Mouse (Mus musculus): ENCODE results near the gene Inhbe. TPM values are rescaled to one million over a fixed set of nuclear protein-coding genes. Genes with fewer than 3 reads are reported as not detected.
A peak's percentile ranks its signal among the peaks of the same experiment; 100 is the strongest.
"Not testable (repeated sequence)": the region's sequence is repeated elsewhere in the genome, so short reads cannot be mapped to it uniquely, and the experiment has no call there.

Gene Inhbe
- total RNA-seq, 2 experiments from 2014 or later: not detected

GRCm38 (mm10) chr10:127322178-127322577 is 32.0 kb downstream of the Inhbe start:
- DNase-seq: no peak

GRCm38 (mm10) chr10:127321621-127322020 is 32.6 kb downstream of the Inhbe start, which contains the start of gene Arhgap9:
TSS of gene Arhgap9 (plus strand) at chr10:127321964.
- DNase-seq: no peak

GRCm38 (mm10) chr10:127319969-127320368 is 34.2 kb downstream of the Inhbe start:
- no peak for DNase-seq

- no peak for DNase-seq
These were observed 36.2 kb downstream of the Inhbe start for GRCm38 (mm10) chr10:127318009-127318408.

GRCm38 (mm10) chr10:127317277-127317676 is 36.9 kb downstream of the Inhbe start:
- DNase-seq: no peak

- DNase-seq: not testable (repeated sequence)
These were observed 39.3 kb downstream of the Inhbe start for GRCm38 (mm10) chr10:127314950-127315349.

- DNase-seq: not testable (repeated sequence)
These were observed 40.7 kb downstream of the Inhbe start for GRCm38 (mm10) chr10:127313516-127313915.

- no peak for DNase-seq
These were observed 41.4 kb downstream of the Inhbe start for GRCm38 (mm10) chr10:127312858-127313257.

- DNase-seq: peak; percentile 66 to 74
These were observed 41.9 kb downstream of the Inhbe start for GRCm38 (mm10) chr10:127312356-127312676.

- DNase-seq: peak; percentile 94 to 95
These were observed 42.5 kb downstream of the Inhbe start, which contains the start of gene Mars for GRCm38 (mm10) chr10:127311476-127312355. TSS of gene Mars (minus strand) at chr10:127311786.

GRCm38 (mm10) chr10:127310523-127311475 is 43.4 kb downstream of the Inhbe start:
- no peak for DNase-seq

GRCm38 (mm10) chr10:127309167-127309566 is 45.0 kb downstream of the Inhbe start:
- not testable (repeated sequence) for DNase-seq

- no peak for DNase-seq
These were observed 51.1 kb downstream of the Inhbe start for GRCm38 (mm10) chr10:127303136-127303535.

GRCm38 (mm10) chr10:127300361-127300760 is 53.9 kb downstream of the Inhbe start:
- DNase-seq: no peak

Other genes starting within 250 kb of the Inhbe start
- 10 to 100 TPM; 97.5 to 99.3 TPM for gene Os9, start 233.3 kb downstream of the Inhbe start, total RNA-seq (2021)
- gene B4galnt1, start 189.2 kb downstream of the Inhbe start, total RNA-seq (2021): 100 to 1,000 TPM; 115 to 123 TPM
- 10 to 100 TPM; 15.6 to 27.2 TPM for gene Slc26a10, start 173.8 kb downstream of the Inhbe start, total RNA-seq (2021)
- 100 to 1,000 TPM; 359 to 363 TPM for gene Arhgef25, start 164.3 kb downstream of the Inhbe start, total RNA-seq (2021)
- gene Dtx3, start 158.7 kb downstream of the Inhbe start, total RNA-seq (2021): 100 to 1,000 TPM; 238 TPM
- gene Pip4k2c, start 142.8 kb downstream of the Inhbe start, total RNA-seq (2021): 10 to 100 TPM; 91.1 to 95.7 TPM
- 100 to 1,000 TPM; 715 to 742 TPM for gene Kif5a, start 91.1 kb downstream of the Inhbe start, total RNA-seq (2021)
- 100 to 1,000 TPM; 254 to 258 TPM for gene Dctn2, start 88.0 kb downstream of the Inhbe start, total RNA-seq (2021)
- gene Mbd6, start 65.4 kb downstream of the Inhbe start, total RNA-seq (2021): 10 to 100 TPM; 36.5 to 52.5 TPM
- gene Mars, start 42.6 kb downstream of the Inhbe start, total RNA-seq (2021): 10 to 100 TPM; 56.1 to 56.4 TPM
- 1 to 10 TPM in 1 of 2 experiments, under 1 TPM in 1; 0.86 to 1.0 TPM for gene Arhgap9, start 32.4 kb downstream of the Inhbe start, total RNA-seq (2021)
- gene Gli1, start 12.4 kb downstream of the Inhbe start, total RNA-seq (2021): 1 to 10 TPM; 2.4 to 3.2 TPM
- not detected for gene Inhbc, start 16.0 kb upstream of the Inhbe start, total RNA-seq (2021)
- 100 to 1,000 TPM; 153 to 163 TPM for gene R3hdm2, start 25.9 kb upstream of the Inhbe start, total RNA-seq (2021)
- gene Stac3, start 147.3 kb upstream of the Inhbe start, total RNA-seq (2021): 1 to 10 TPM; 3.0 to 3.7 TPM
- gene Ndufa4l2, start 160.6 kb upstream of the Inhbe start, total RNA-seq (2021): 1 to 10 TPM; 3.5 to 4.8 TPM
- 10 to 100 TPM; 27.4 to 29.9 TPM for gene Shmt2, start 168.0 kb upstream of the Inhbe start, total RNA-seq (2021)
- gene Nxph4, start 180.1 kb upstream of the Inhbe start, total RNA-seq (2021): 1 to 10 TPM; 1.3 to 1.7 TPM

Data from layer of hippocampus, postnatal 36 days (tissue).